Mouse (Mus musculus) subcutaneous adipose tissue, adult 2 months (tissue): ENCODE results near the gene Tdpoz3. TPM values are rescaled to one million over a fixed set of nuclear protein-coding genes. Genes with fewer than 3 reads are reported as not detected.

Experiments used
- polyA plus RNA-seq: library from polyadenylated mRNA; depleted of rRNA; stranded (reverse); fragments of >200 nt; gene quantifications from 2 replicates; pipeline ENCODE4 v1.2.3, GENCODE M21; 2012; ENCODE audit warnings: low replicate concordance; rRNA removed

Gene Tdpoz3
- polyA plus RNA-seq, result not detected in 2 replicates

GRCm38 (mm10) chr3:93825720-93826119, at the start of gene Tdpoz3:
TSS of gene Tdpoz3 (plus strand) at chr3:93826020.

GRCm38 (mm10) chr3:93796098-93796497, 29.7 kb upstream of the Tdpoz3 start, which contains the start of gene Tdpoz4:
TSS of gene Tdpoz4 (plus strand) at chr3:93796398.

Other genes starting within 250 kb of the Tdpoz3 start
- gene Tdpoz2, start 173.3 kb upstream of the Tdpoz3 start, polyA plus RNA-seq, result not detected in 2 replicates
- not detected in 2 replicates for gene Tdpoz1, start 149.7 kb upstream of the Tdpoz3 start, polyA plus RNA-seq
- gene Gm37596, start 132.9 kb upstream of the Tdpoz3 start, polyA plus RNA-seq, result not detected in 2 replicates
- not detected in 2 replicates for gene Gm5773, start 53.0 kb upstream of the Tdpoz3 start, polyA plus RNA-seq
- gene Tdpoz4, start 29.6 kb upstream of the Tdpoz3 start, polyA plus RNA-seq, result not detected in 2 replicates
- not detected in 2 replicates for gene Gm9117, start 117.5 kb downstream of the Tdpoz3 start, polyA plus RNA-seq
- not detected in 2 replicates for gene Tdpoz5, start 135.3 kb downstream of the Tdpoz3 start, polyA plus RNA-seq
- not detected in 2 replicates for gene Gm9125, start 228.9 kb downstream of the Tdpoz3 start, polyA plus RNA-seq
- gene Gm10697, start 246.6 kb downstream of the Tdpoz3 start, polyA plus RNA-seq, result not detected in 2 replicates